Mouse (Mus musculus) monocyte, adult 2 months (primary cell): ENCODE results near the gene Aasdhppt.

Experiments used
- DNase-seq, 2 experiments: peaks; one replicate each; pipeline ENCODE4 v3.0.0; 2022; ENCODE audit warnings: low spot score in 2 of 2, low read depth in 1 of 2

The Aasdhppt gene

DNA sequence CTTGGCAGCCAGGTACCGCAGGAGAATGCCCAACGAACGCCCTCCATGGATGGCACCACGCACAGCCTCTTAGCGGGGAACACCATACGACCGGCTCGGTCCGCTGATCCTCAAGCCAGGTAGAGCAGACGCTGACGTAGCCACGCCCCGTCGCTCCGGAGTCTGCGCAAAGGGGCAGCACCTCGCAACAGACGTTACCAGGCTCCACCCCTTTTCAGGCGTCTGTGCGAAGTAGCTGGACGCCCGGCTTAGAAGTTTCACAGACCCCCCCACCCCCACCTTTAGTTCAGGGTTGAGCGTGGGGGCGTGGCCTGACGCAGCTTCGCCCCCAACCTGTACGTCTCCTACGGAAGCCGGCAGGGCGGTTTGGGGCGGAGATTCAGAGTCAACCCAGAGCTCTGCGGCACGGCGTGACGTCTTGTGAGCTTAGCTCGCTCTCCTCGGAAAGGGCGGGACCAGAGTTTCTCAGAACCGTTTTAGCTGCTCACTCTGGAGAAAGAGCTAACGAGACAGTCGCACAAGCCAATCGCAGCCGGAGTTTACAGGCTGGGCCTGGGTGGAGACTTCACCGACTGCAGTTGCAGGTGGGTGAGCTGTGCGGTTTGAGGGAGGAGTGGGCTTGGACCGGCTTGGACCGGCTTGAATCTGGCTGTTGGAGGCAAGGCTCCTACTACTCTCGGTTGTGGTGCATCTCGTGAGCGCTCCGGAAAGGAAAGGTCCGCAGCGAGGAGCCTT is at the start of gene Aasdhppt, which contains the start of gene Kbtbd3:
Aasdhppt (minus strand) TSS at position 121 of the 735 bp plus-strand sequence.
Kbtbd3 (plus strand) TSS at position 483 of the 735 bp plus-strand sequence.
- peak; percentile 94 to 97 for DNase-seq

DNA sequence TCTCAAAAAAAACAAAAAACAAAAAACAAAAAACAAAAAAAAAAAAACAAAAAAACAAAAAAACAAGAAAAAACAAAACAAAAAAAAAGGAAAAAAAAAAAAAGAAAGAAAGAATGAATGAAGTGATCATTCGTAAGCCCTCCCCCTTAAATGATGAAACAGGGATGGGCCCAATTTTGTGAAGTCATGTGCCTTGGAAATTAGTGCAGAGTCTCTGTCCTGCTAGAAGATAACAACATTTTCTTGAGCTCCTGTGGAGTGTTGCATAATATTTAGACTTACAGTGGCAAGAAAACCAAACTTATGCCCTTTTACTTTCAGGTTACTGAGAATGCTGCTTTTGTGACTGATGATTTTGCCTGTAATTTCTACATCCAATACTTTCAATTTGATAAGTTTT is 43.9 kb upstream of the Aasdhppt start:
- no peak for DNase-seq

DNA sequence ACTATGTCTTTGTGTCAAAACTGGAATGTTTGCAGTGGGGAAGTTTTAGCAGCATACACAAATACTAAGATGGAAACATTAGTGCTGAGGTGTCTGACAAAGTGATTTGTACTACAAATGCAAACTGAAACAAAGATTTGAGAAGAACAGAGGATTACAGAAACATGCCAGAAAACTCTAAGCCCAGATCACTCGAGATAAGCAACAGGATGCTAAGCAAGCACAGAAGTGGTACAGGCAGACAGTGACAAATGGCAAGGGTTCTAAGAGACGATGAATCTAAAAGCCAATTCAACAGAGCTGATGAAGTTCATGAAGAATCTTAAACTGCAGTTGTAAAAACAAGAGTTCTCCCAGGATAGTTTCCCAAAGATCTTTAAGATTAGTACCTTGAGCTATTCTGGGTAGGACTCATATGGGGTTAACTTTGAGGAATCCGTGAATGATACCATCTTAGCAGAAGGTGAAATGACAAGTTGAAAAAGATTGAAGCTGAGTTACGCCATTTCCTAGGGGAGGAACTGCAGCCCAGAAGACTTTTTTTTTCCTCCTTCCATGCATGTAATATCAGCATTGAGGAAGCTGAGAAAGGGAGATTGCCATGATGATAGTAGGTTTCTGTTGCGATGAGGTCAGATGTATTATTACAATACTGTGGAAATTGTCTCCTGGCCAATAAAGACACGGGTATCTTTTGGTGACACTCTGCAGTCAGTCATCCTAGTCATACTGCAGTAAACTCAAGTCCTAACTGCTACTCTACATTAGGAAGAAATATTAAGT is 9.9 kb upstream of the Aasdhppt start:
- no peak for DNase-seq

DNA sequence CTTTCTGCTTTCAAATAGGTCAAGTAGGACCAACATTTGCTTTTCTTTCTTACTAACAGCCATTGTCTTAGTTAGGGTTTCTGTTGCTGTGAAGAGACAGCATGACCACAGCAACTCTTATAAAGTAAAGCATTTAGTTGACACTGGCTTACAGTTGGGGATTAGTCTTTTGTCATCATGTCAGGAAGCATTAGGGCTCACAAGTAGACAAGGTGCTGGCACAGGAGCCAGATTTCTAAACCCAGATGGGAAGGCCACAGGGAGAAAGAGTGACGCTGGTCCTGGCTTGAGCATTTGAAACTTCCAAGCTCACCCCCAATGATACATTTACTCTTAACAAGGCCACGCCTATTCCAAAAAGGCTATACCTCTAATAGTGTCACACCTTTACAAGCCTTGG is 6.5 kb upstream of the Aasdhppt start:
- DNase-seq = no peak

DNA sequence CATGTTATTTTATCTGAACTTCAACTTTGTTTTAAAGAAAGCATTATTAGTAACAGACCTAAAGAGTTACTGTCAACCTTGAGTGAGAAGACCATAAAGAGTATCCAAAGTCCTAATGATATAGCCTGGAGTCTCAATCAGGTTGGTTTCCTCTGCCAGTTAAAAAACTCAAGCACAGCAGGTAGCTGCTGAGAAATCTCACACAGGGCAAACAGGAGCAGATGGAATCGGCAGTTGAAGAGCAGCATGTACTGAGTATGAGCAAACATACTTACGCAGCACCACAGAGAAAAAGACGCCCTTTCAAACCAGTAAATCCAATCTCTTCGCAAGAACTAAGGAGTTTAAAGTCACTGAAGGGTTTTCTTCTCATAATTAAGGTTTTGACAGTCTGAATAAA is 4.7 kb upstream of the Aasdhppt start:
- DNase-seq = no peak

DNA sequence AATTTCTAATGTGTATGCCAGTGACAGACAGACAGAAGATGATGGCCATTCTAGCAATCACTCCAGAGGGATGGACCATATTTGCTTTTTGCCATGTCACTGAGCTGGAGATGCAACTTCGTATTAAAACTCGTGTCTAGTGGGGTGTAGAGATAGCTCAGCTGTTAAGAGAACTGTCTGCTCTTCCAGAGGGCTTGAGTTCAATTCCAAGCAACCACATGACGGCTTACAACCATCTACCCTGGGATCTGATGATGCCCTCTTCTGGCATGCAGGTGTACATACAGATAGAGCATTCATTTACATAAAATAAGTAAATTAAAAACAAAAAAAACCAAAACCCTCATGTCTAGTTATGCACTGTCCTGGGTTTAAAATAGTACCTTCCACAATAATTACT is 1.9 kb upstream of the Aasdhppt start:
- DNase-seq = no peak

DNA sequence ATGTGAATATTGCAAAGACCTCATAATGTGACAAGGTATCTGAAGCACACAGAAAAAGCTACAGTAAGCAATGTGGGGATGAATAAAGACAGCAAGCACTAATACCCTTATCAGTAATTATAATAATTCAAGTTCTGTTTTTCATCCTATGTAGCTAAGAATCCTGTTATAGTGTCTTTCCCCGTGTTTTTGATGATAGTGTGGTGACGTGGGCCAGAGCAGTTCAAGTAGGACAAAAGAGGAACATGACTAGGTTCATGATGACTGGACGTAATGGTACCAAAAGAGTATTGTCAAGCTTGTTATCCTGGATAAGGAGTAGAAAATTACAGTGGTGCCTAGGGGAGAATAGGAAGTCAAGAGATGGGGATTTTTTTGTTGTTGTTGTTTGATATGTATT is 1.4 kb upstream of the Aasdhppt start:
- DNase-seq = no peak

DNA sequence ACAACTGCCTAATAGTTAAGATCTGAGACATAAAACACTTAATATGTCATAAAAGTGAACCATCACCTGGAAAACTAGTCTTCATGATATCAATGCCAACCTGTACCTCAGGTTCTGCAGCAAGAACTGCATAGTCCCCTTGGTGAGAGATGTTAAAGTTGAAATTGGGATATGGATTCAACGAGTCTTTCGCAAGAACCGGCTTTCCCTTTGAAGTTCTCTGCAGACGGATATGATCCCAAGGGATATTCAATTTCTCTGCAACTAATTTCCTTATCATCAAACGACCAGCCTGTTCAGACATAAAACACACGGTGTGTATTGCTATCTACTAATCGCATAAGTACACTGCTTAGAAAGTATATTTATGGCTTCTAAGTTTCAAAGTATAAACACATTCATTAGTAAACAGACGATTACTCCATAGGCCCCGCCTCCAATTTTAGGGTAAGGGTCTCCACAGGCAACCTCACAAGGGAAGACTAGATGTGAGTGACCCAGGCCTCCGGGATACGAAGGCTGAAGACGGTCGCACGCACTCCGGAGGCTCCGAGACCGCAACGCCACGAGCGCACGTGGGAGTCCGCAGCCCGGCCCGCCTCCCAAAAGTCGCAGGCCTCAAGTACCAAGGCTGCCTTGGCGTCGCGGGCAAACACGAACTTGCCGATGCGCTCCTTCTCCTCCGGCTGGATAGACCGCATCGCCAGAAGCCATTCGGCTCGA is 482 bp downstream of the Aasdhppt start:
- no peak for DNase-seq

DNA sequence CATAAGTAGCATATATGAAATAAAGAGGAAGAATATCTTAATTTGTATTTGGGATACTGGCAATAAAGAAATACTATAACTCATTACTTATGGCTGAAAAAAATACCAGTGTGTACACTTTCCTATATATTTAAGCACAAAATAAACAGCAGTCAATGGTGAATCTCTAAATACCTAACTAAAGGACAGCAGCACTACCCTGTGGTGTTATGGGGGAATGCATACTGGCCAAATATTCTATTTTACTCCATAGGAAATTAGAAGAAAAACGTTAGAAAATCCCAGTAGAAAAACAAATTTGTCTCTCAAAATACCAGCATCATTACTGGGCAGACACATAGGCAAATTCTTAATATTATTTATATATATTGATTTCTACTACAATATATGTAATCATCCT is 4.4 kb downstream of the Aasdhppt start:
- no peak for DNase-seq

DNA sequence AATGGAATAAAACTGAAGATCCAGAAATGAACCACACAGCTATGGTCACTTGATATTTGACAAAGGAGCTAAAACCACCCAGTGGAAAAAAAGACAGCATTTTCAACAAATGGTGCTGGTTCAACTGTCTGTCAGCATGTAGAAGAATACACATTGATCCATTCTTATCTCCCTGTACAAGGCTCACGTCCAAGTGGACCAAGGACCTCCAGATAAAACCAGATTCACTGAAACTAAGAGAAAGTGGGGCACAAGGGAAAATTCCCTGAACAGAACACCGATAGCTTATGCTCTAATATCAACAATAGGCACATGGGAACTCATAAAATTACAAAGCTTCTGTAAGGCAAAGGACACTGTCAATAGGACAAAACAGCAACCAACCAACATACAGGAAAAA is 8.8 kb downstream of the Aasdhppt start:
- DNase-seq = no peak

DNA sequence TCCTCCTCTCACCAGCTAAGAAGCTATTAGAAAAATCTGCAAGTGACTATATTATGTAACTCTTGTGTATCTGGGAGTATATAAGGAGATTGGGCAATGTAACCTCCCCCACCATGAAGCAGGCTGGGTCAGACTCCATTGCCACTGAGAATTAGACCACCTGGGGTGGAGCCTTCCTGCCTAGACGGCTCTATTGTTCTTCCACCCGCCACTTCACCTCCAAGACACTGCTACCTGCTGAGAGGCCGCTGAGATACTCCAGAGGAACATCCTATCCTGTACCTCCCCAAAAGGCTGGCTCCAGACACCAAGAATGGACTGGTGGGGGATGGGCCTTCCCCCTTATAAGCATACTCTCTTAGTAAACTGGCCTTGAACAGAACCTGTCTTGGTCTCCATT is 25.4 kb downstream of the Aasdhppt start:
- DNase-seq = no peak

DNA sequence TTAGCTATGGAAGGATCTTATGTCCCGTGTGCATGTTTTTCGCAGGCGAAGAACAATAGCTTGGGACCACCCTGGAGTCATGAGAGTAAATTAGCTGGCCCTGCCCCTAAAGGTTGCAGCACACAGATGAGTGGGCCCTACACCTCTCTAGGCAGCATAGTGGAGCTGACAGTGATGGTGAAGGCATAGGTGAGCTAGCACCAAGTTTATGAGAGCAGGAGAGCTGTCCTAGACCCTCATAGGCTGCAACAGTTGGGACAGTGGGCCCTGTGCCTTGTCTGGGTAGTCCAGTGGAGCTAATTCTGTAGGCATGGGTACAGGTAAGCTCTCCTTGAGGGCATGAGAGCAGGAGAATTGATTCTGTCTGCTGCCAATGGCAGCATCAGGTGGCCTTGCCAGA is 42.4 kb downstream of the Aasdhppt start:
- DNase-seq = no peak

DNA sequence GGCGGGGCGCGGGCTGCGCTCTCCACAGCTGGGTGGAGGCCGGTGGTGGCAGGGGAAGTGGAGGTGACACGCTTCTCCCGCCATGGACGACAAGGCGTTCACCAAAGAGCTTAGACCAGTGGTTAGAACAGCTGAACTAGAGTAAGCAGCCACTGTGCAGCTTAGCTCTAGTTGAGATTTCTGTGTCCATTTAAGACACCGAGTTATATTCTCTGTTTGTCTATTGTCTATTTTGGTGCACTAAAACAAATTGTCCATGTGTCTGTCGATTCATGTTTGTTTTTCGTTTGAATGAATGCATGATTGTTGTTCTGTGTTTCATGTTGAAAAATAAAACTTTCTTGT is 48.6 kb downstream of the Aasdhppt start:
- no peak for DNase-seq

DNA sequence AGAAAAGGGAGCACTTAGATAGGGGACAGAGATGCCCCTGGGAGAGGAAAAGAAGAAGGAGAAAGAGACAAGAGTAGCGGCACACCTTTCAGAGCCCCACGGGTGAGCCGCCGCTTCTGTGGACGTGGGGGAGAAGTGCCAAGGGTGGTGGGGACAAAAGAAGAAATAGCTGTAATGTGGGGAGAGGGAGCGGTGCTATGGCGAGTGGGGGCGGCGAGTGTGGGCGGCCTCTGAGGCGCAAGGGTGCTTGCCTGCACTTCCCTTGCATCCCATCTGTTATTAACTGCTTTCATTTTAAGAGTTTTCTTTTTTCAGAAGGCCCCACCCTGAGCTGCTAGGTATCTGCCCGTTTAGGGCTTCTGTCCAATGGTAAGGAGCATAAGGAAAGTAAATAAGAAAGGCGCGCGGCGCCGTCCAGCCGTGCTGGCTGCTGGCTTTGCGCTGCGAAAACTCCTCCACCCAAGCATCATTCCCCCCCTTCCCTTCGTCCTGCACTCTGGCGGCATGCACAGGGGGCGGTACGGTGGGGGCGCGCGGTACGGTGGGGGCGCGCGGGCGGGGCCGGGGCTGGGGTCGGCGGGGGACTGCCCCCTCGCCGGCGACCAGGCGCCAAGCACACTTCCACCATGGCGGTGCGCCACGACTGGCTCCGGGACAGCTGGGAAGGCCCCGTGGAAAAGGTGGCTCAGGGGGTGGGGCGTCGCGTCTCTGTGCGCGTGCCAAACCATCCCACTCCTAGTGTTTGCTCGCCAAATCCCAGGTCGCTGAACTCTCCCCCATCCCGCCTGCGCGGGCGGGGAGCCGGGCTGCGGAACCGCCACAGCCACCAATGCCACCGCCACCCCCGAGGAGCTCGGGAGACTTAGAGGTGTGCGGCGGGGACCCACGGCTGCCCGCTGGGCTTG is 49.2 kb downstream of the Aasdhppt start:
- no peak for DNase-seq

DNA sequence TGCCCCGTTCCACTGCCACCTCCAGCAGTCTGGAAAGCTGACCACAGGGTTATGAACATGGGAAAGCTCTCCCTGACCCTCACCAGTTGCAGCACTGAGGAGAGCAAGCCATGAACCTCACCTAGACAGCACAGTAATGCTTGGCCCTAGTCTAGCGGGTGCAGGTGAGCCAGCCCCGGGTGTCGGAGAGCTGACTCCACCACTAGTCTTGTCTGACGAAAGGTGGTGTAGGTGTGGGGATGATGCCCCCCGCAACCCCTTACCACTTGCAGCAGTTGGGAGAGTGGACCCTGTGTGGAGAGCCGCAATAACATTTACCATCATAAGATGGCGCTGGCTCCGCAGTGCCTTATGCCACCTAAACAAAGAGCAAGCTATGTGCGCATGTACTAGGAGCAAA is 50.2 kb downstream of the Aasdhppt start:
- DNase-seq = no peak
